Mouse (Mus musculus) bone marrow macrophage, adult 2 months (primary cell): ENCODE data around the gene Gng7.

Experiments
- CTCF ChIP-seq: IDR thresholded peaks from 2 replicates; pipeline ENCODE4 v1.5.1; 2012; ENCODE audit warnings: low read depth, mild to moderate bottlenecking, low read length, moderate library complexity
- POLR2A ChIP-seq: IDR thresholded peaks from 2 replicates; pipeline ENCODE4 v1.6.1; 2012; ENCODE audit warnings: mild to moderate bottlenecking, low read depth, low read length, borderline replicate concordance

GRCm38 (mm10) chr10:80938831-80939550 lies 75.8 kb downstream of the Gng7 start:
- TF ChIP-seq CTCF: no peak
- no peak for TF ChIP-seq POLR2A
